Mouse (Mus musculus) stomach, postnatal 0 days (tissue): ENCODE measurements around the gene Gm4559.
A peak's percentile ranks its signal among the peaks of the same experiment; 100 is the strongest.

Source experiments
- CTCF ChIP-seq: IDR thresholded peaks from 2 replicates; pipeline ENCODE4 v1.5.1; 2016; ENCODE audit warnings: antibody characterized with exemption, low read depth, mild to moderate bottlenecking, moderate library complexity
- EP300 ChIP-seq: optimal IDR thresholded peaks from 2 replicates; pipeline ENCODE3; 2016; ENCODE audit warnings: antibody characterized with exemption

DNA sequence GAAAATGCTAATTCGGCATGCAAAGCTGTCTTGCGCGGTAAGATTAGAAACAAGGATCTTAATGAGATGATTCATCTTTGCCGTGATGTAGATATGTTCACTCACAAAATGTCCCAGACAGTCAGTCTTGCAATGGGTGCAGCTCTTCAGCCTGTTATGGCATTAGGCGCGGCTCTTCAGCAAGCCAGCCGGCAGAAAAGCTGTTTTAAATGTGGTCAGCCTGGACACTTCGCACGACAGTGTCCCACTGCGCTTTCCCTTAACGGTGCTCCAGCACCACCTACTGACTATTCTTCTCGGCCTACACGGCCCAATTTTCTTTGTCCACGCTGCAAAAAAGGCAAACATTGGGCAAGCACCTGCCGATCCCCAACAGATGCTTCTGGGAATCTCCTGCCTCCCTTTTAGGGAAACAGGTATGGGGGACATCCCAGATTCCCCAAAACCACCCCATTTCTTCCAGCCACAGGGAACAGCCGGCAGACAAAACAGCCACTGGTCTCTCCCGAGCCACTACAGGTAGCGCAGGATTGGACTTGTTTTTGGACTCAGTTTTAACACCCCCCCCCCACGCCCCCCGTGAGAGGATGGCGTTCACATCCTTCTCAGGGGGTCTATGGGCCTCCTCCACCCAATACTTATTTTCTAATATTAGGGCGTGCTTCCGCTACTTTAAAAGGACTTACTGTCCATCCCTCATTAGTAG lies 11.1 kb upstream of the Gm4559 start:
- TF ChIP-seq CTCF = peak; percentile 72
- no peak for TF ChIP-seq EP300
